Mouse (Mus musculus) left cerebral cortex, adult 8-10 months (tissue): ENCODE measurements around the gene Dab1. TPM values are rescaled to one million over a fixed set of nuclear protein-coding genes. Genes with fewer than 3 reads are reported as not detected.

Experiments used
- DNase-seq, 2 experiments: peaks; one replicate each; pipeline ENCODE4 v3.0.0; 2022; ENCODE audit warnings: low spot score in 2 of 2
- total RNA-seq, 4 experiments: library from RNA; stranded (reverse); gene quantifications; 2 replicates each; pipeline ENCODE4 v1.2.4; 2022

Gene Dab1
- total RNA-seq, 4 experiments from 2014 or later = 98.4 to 114 (median 107) TPM

DNA sequence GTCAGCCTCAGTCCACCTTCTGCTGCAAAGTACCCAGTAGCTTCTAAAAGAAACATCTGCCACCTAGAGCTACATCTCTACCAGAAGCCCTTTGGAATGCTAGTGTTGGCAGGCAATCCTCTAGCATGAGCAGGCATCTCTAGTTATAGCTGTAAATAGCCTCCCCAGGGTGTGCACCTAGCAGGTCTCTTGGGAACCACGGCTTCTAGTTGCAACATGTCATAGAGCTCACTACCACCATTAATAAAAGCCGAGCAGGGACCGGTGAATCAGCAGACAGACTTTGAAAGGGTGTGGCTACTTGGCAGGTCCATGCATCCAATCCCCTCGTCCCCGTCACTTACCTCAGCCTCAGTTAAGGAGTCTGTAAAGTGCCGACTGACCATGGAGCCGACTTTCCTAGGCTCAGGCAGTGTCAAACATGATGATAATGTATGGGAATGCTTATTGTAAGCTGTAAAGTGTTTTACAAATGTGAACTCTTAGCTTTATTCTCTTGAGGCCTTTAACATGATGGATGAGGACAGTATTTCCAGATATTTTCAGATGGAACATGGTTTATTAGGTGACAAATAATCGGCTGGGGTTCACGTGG, 1095.9 kb downstream of the Dab1 start:
- DNase-seq = no peak

DNA sequence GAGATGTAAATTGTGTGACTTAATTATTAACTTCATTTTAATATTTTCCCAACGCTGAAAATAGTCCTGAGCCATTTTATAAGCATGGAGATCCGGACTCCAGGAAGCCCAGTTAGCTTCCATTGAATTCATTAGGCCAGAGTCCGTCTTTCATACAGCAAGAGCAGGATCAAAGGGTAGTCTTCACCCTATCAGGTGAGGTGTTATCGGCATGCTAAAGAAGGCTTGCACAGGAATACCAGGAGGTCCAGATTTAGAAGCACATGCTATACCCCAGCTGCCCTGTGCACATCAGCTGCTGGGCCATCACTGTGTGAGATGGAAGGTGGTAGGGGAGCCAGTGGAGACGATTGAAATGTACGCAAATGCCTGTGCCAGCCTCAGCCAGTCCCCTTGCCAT, 1096.7 kb downstream of the Dab1 start:
- no peak for DNase-seq

DNA sequence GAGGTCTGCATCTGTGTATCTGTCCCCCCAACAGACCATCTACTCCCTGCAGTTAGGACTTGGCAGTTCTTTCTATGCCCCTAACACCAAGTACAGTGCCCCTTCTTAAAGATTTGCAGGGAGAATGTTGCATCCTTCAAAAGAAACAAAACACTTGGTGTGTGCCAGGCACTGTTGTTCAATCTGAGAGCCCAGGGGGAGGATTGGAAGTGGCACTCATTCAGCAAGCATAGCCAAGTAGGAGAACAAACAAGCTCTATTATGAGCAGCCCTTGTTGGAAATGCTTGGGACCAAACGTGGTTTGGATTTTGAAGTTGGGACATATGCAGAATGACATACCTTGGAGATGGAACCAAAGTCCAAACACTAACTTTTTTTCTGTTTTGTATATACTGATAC, 1097.3 kb downstream of the Dab1 start:
- no peak for DNase-seq

DNA sequence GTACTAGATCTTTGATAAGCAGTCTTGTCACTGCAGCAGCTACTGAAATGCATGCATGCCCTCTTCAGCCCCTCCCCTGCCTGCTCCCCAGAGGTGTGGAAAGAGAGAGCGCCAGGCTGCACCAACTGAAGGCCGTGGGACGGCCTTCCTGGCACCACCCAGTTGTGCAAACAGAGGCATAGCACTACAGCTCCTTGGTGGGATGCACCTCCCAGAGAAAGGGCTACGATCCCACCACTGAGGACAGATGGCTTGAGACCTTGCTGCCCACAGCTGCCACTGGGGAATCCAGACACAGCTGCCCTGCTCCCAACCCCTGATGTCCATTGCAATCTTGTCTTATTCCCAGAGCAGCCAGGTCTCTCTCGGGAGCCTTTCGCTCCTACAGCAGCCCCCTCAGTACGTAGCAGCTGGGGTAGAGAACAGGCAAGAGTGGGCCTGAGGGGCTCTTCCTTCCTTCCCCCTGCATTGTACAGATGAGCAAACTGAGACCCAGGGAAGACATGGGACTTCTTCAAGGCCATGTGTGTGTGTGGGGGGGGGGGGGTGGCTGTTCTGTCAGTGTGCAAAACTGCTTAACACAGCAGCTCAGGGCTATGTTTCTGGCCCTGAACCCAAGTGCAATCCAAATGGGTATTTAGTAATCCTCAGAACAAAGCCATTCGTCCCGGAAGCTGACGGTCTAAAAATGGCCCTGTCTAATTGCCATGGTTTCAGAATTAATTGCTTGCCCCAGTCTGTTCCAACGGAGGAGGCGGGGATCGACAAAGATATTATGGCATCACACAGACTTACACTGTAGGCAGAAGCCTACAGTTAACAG, 1100.0 kb downstream of the Dab1 start:
- DNase-seq = peak in 1 of 2 experiments; percentile 54

DNA sequence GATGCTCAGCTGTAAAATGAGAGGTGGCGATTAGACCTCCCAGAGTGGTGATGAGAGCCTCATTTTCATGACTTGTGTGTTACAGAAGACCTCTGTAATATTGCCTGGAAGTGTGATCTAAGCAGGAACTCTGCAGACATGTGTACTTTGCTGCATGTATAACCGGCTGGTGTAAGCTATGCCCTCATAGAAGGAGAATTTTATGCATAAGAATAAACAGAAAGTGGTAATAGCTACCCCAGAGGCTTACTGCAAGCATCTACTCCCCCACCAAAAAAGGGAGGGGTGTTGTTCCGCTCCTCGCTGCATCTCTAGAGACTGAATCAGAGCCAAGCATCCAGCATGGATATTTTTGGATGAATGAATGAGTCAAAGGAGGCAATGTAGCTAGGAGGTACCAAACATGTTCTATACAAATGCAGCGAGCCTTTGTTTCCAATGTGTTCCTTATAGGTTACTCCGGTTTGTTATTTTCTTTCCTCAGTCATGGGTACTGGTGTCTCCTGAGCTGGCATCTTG, 1104.4 kb downstream of the Dab1 start:
- DNase-seq = peak in 1 of 2 experiments; percentile 71

DNA sequence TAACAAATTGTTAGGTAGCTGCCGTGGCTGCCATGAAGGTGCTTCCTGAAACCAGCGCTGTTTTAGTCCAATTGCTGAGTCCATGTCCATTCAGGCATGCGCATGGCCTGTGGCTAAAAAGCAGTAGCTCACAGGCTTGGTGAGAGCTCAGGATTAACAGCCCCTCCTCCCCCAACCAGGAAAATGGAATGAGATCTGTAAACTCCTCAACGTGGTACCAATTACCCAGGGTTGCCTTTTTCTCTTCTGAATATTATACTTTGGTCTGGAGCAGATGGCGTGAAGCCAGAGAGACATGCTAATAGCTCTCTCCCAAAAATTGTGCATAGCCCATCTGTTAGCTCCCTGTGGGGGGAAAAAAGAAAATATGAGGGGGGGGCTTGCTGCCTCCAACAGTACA, 1105.1 kb downstream of the Dab1 start:
- DNase-seq = no peak

DNA sequence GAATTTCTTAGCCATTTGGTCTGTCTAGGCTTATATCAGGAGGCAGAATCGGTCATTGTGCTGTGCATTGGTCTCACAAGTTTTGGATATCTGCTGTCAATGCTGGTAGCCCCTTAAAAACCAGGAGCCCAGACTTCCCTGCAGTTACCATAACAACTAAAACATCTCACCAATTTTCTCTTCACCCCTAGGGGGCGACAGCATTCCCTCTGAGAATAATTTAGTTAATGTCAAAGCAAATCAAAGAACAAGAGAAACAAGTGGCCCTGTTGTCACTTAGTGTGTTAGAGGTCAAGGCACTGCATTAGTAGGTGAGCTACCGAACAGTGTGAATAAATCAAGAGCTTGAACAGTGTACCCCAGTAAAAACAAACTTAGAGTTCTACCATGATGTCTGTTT, 1106.5 kb downstream of the Dab1 start:
- DNase-seq = no peak

DNA sequence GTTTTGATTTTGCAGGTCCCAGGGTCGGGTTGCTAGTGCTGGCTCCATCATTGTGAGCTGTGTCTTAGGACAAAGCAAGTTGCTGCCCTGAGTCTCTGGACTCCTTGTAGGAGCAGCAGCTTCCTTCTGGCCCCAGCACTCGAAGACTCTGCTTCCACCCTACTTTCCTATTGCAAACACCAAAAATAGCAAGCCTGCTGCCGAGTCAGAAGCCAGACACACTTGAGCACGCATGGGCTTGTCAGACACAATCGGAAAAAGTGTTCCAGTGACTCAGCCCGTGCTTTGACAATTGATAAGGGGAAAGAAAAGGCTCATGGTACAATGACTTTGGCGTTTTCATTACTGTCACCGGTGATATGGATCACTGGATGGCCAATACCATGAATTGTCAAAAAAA, 1110.0 kb downstream of the Dab1 start:
- no peak for DNase-seq

DNA sequence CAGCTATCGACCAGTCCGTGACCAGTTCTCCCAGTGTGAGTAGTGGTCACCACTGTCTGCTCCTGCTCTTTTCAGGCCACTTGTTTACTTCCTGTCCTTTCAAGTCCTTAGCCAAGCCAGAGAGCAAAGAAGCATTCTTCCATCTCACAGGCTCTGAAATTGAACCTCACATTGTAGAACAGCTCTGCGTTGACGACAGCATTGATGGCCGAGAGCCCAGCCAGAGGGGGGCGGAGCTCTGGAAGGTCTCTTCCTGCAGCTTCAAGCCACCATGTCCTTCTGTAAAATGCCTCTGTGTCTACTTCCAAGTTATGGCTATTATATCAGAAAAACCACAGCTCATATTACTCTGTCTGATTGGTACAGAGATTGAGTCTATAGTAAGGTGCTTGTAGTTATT, 1127.3 kb downstream of the Dab1 start:
- no peak for DNase-seq

DNA sequence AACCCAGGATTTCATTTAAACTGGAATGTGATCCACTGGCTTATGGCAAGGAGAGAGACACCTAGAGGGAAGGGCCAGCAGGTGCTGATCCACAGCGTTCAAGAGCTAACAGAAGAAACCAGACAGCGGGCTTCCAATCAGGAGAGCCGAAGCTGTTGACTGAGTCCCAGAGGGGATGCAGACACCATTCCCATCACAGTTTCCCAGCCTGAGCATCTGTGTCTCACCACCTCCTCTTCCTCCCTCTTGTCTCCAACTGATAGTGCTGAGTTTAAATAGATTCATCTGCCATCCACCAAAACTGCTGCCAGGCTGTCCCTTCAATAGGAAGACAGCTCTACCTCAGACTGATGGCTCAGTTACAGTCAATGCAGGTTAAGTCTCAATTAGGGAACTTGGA, 1134.9 kb downstream of the Dab1 start:
- DNase-seq = peak in 1 of 2 experiments; percentile 22

DNA sequence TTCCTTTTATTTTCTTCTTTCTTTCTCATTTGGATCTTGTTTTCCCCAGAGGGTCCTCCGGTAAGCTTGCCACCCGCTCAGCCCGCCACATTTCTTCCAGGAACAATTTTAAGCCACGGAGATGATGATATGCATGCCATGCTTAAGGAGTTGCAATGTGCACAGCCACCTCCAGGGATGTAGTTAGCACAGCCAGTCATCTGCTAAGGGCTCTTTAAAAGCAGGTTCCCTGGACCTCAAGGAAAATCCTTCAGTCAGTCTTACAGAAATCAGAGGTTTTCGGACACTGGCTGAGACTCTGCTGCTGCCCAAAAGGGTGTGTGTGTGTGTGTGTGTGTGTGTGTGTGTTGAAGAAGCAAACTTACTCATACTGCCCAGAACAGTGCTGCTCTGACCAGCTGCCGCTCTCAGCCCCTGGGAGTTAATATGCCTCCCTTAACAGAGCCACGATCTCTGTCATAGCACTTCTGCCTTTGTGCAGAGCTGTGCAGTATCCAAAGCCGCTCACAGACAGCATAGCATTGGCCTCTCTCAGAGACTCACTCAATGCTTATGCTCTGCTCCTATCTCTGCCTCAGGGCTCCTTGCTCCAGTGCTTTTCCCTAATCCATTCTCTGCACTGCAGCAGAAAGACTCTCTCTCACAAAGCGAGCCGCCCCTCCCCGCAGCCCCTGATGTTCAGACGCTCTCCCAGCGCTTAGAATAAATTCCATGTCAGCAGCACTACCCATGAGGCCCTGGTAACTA, 1141.9 kb downstream of the Dab1 start:
- DNase-seq = no peak

DNA sequence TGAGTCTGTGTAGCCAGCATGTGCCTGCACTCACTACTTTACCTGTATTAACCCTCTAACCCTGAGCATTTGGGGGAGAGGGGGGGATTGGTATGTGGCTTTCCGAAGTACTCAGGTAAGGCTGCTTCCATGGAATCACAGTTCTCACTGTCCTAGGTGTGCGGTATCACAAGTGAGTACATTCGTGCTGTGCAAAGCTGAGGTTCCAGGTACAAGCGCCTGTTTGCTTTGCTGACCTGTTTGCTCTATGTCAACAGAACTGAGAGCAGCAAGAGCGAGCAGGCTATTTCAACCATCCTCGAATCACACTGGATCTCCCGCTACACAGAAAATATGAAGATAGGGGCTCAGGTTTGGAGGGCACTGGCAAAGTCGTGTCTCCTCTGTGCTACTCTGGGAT, 1146.9 kb downstream of the Dab1 start, which contains the start of gene C8b:
Gene C8b, plus strand, starts transcription at position 253 of the 400 bp plus-strand sequence.
- DNase-seq = no peak

DNA sequence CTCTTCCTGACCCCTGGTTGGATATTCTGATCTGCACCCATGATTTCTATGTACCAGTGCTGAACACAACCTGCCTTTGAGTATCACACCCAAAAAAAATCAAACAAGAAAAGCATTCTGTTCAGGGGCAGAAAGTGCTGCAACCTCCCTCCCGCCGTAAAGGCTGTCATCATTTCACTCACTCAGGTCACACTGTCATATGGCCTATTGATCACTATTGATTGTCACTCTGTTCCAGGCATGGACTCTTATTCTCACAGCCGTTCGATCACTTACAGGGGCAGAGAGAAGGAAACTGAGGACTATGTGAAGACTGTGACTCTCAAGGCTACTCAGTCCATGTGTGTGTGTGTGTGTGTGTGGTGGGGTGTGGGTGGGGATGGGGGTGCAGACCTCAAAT, 1149.0 kb downstream of the Dab1 start:
- no peak for DNase-seq

DNA sequence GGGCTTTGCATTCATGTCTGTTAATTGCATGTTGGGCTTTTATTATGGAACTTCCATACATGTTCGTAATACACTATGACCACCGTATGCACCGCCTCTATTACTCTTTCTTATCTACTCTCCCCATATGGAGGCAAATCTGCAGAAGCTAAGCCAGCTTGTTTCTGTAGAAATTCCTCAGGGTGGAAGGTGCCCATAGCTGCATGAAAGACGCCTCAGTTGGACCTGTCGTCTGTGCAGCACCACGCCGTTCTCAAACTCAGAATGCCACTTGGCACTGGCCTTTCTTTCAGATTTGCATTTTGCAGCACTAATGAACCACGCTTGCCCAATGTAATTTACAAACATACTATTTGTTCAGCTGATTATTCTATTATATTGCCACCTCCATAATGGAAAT, 1150.4 kb downstream of the Dab1 start:
- DNase-seq = no peak

DNA sequence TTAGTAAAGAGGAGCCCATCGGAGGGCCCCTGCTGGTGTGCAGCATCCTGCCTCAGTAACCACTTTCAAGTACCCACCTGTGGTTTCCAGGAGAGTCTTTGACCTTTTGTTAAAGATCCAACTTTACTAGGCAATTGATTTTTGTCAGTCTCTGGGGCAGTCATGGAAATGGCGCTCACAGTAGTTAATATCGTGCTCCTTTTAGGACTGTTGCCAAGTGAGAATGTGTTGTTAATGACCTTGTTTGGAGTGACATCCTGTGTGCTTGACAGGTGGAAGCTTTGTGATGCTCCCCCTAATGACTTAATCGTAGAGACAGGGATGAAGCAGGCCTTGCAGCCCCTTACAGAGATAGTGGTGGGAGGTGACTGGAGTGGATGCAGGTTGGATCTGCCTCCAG, 1151.2 kb downstream of the Dab1 start:
- DNase-seq = no peak

DNA sequence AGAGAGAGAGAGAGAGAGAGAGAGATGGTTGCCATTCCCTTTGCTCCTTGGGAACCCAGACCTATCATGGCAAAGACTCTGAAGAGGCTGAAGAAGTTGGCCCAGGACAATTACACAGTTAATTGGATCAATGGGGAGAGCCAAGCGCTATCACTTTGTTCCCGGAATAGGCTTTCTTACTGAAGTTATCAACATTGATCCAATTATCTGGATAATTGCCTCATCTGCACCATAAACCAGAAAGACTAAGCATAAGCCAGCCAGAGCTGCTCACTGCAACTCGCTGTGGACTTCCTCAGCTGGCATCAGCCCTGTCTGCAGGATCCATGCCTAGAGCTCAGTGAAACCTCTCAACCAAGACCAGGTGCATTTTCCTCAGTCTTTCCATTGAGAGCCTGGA, 1156.4 kb downstream of the Dab1 start:
- DNase-seq = no peak

DNA sequence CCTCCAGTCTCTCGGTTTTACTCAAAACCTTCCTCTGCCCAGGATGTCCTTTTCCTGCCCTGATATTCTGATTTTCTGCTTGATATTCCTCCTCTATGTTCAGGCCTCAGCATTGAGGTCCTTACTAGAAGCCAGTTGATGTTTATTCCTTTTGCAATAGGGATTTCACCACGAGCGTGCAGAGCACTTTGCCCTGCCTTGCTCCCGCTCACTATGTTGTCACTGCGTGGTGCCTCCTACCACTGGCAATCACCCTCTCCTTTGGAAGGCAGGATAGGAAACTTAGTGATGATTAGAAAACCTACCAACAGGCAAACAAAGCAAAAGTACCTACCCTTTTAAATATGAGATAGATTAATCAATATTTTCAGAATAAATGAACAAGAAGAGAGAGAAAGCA, 1160.3 kb downstream of the Dab1 start:
- no peak for DNase-seq

DNA sequence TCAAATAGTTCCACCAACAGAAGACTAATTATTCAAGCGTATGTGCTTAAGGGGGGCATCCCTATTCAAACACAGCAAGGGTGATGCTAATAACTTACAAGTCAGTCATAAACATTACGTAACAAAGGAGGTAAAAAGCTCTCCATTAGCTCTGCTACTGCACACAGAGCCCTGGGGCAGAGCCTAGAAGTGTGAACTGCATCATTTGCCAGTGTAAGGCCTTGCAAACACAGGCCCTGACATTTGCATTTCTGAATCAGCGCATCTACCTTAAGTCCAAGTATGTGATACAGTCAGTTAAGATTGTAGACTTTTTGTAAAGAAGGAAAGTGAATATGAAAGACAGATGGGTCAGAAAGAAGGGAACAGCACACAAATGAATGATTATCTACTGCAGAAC, 1162.3 kb downstream of the Dab1 start:
- no peak for DNase-seq

DNA sequence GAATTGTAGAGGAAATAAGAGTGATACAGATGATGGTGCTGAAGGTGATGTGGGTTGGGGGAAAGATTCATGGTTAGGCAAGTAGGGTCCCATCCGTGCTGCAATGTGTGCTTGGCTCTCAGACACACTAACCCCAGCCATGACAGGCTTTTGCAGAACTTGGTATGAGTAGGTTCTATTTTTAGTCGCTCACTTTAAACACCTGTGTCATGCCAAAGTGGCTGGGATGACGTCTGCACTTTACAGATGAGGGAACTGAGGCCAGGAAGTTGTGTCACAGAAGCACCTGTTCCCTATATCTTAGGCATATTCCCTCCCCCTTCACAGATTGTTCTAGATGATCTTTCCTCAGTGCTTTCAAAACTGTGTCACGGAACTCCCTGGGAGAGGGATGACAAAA, 1163.2 kb downstream of the Dab1 start:
- no peak for DNase-seq

DNA sequence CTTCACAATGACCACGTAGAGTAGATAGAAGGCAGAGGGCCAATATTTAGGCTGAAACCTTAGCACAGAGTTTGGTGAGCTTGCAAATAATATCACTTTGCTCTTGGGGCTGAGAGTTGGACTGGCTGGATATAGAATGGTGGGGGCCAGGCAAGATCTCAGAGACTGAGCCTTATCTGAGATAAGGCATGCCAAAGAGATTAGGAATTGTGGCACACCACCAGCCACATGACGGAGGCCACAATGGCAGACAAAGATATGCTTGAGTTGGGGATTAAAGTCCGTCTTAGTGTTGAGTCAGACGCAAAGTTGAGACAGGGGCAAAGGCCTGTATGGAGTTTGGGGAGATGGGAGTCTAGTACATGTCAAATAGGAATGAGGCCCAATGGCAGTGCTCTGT, 1173.0 kb downstream of the Dab1 start:
- no peak for DNase-seq
